Mouse (Mus musculus) brain, embryonic 14.5 days (tissue): ENCODE measurements around the gene Endou.

Experiments
- CTCF ChIP-seq: fragments of 200-500 bp; IDR thresholded peaks from 2 replicates; pipeline ENCODE4 v1.5.1; 2012; ENCODE audit warnings: inconsistent platforms, mild to moderate bottlenecking, moderate library complexity, borderline replicate concordance; ENCODE audit not compliant: insufficient read depth, insufficient read length; ENCODE audit errors: extremely low read depth
- POLR2A ChIP-seq: fragments of 200-500 bp; IDR thresholded peaks from 2 replicates; pipeline ENCODE4 v1.6.1; 2012; ENCODE audit warnings: mild to moderate bottlenecking, inconsistent platforms, borderline replicate concordance; ENCODE audit not compliant: poor library complexity, insufficient read depth, insufficient read length, severe bottlenecking; ENCODE audit errors: extremely low read depth

GRCm38 (mm10) chr15:97696616-97697015 is 34.5 kb downstream of the Endou start:
- TF ChIP-seq POLR2A, result no peak
- no peak for TF ChIP-seq CTCF
